Mouse (Mus musculus): ENCODE data around the gene Sppl2a. TPM values are rescaled to one million over a fixed set of nuclear protein-coding genes. Genes with fewer than 3 reads are reported as not detected.

Sppl2a gene
- total and polyA plus RNA-seq, 2 experiments = 37.6 to 158 TPM

DNA sequence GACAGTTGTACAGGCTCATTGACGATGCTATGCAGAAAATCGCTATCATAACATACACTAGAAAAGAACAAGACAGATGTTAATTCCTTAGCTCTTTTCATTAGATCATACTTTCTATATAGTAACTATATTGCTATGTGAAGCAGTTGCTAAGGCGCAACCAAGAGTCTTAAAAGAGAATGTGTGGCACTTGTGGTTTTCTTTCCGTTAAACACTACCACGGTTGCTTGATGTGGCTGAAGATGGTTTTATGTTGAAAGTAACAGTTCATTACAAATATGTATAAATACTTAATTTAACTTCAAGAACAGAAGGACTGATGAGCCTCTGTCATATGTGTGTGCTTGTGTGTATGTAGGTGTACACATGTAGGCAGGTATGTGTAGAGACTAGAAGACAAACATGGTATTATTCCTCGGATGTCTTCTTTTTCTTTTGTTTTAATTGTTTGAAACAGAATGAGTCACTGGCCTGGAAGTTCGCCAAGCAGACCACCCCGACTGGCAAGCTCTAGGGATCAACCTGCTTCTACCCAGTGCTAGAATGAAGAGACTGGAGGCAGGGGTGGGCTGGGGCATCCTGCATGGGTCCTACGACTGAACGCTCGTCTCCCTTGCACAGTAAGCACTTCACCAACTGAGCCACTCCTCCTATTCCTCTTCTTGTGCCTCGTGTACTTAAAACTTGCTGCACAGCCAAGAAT, 12.5 kb downstream of the Sppl2a start:
- no peak overlapping the region for H3K4me3 ChIP-seq (ENCODE audit: insufficient read depth, low read depth, low read length)
- H3K9ac ChIP-seq (ENCODE audit: low read depth, low read length) = no peak overlapping the region
- no peak overlapping the region for H3K27ac ChIP-seq (replicated peaks; ENCODE audit: insufficient read depth, low read depth, low read length)
- WGBS = 88% methylated on average over 12 of the region's 12 CpGs
- DNase-seq (ENCODE audit: extremely low read depth, low read depth, low spot score) = no peak
- no peak for TF ChIP-seq CTCF (IDR thresholded peaks at IDR 0.05; ENCODE audit: low read depth, low read length)
- no peak for TF ChIP-seq POLR2A (IDR thresholded peaks at IDR 0.05; ENCODE audit: extremely low read depth, insufficient read depth, low read length)
- no peaks in the 10 kb centered on the region for H3K79me2 ChIP-seq (ENCODE audit: control insufficient read depth, insufficient read depth, low read length)
- peaks cover 8% of the 10 kb centered on the region for H3K4me1 ChIP-seq (ENCODE audit: control insufficient read depth, insufficient read depth, low read length)
- H3K27me3 ChIP-seq (ENCODE audit: control insufficient read depth, insufficient read depth, low read length) = no peaks in the 10 kb centered on the region
- peaks cover 66% of the 10 kb centered on the region for H3K36me3 ChIP-seq (ENCODE audit: control insufficient read depth, insufficient read depth, low read length)

DNA sequence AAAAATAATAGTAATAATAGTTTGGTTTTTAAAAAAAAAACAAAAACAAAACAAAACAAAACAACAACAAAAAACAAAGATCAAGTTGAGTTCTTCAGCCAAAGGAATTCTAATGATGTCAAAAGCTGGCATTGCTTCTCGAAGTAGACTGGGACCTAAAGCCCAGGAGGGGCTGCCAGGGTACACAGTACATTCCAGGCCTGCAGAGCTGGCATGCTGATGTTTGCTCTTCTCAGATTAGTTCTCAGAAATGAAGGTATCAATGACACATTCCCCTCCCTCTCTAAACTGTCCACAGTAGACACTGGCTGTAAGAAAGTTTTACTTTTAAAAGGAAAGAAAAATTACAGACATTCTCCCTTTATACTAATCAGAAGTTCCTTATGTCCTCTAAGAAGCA, 16.8 kb downstream of the Sppl2a start:
- peaks cover 68% of the 10 kb centered on the region for H3K36me3 ChIP-seq (ENCODE audit: control insufficient read depth, insufficient read depth, low read length)
- WGBS = 26% methylated on average over 1 of the region's 1 CpGs
- no peak for TF ChIP-seq CTCF (IDR thresholded peaks at IDR 0.05; ENCODE audit: low read depth, low read length)
- TF ChIP-seq POLR2A (IDR thresholded peaks at IDR 0.05; ENCODE audit: extremely low read depth, insufficient read depth, low read length) = no peak

GRCm38 (mm10) chr2:126914096-126914495, 18.9 kb downstream of the Sppl2a start:
- WGBS = 91% methylated on average over 4 of the region's 4 CpGs
- no peak for DNase-seq (ENCODE audit: extremely low read depth, low read depth, low spot score)
- no peaks in the 10 kb centered on the region for H3K27me3 ChIP-seq (ENCODE audit: control insufficient read depth, insufficient read depth, low read length)
- no peak overlapping the region for H3K4me3 ChIP-seq (ENCODE audit: insufficient read depth, low read depth, low read length)
- peaks cover 62% of the 10 kb centered on the region for H3K36me3 ChIP-seq (ENCODE audit: control insufficient read depth, insufficient read depth, low read length)
- no peak for TF ChIP-seq CTCF (IDR thresholded peaks at IDR 0.05; ENCODE audit: low read depth, low read length)
- no peak for TF ChIP-seq POLR2A (IDR thresholded peaks at IDR 0.05; ENCODE audit: extremely low read depth, insufficient read depth, low read length)
- no peak overlapping the region for H3K27ac ChIP-seq (replicated peaks; ENCODE audit: insufficient read depth, low read depth, low read length)
- H3K9ac ChIP-seq (ENCODE audit: low read depth, low read length) = no peak overlapping the region
- H3K4me1 ChIP-seq (ENCODE audit: control insufficient read depth, insufficient read depth, low read length) = peaks cover 6% of the 10 kb centered on the region
- no peaks in the 10 kb centered on the region; the same call in 1 of the 2 replicates for H3K79me2 ChIP-seq (ENCODE audit: control insufficient read depth, insufficient read depth, low read length)

More for the DNA sequence above, 16.8 kb downstream of the Sppl2a start:
- DNase-seq (ENCODE audit: extremely low read depth, low read depth, low spot score) = peak; percentile 61
- no peak overlapping the region; the same call in 1 of the 2 replicates for H3K27ac ChIP-seq (replicated peaks; ENCODE audit: insufficient read depth, low read depth, low read length)
- H3K9ac ChIP-seq (ENCODE audit: low read depth, low read length) = no peak overlapping the region
- H3K4me3 ChIP-seq (ENCODE audit: insufficient read depth, low read depth, low read length) = no peak overlapping the region
- H3K79me2 ChIP-seq (ENCODE audit: control insufficient read depth, insufficient read depth, low read length) = no peaks in the 10 kb centered on the region; the same call in 1 of the 2 replicates
- peaks cover 6% of the 10 kb centered on the region for H3K4me1 ChIP-seq (ENCODE audit: control insufficient read depth, insufficient read depth, low read length)
- no peaks in the 10 kb centered on the region for H3K27me3 ChIP-seq (ENCODE audit: control insufficient read depth, insufficient read depth, low read length)

GRCm38 (mm10) chr2:126904162-126904561, 28.9 kb downstream of the Sppl2a start:
- Histone ChIP-seq H3K79me2 (ENCODE audit: control insufficient read depth, insufficient read depth, low read length) (no peaks in the 10 kb centered on the region; the same call in 1 of the 2 replicates), H3K9ac (ENCODE audit: low read depth, low read length) (no peak overlapping the region), H3K4me3 (ENCODE audit: insufficient read depth, low read depth, low read length) (no peak overlapping the region), H3K36me3 (ENCODE audit: control insufficient read depth, insufficient read depth, low read length) (peaks cover 59% of the 10 kb centered on the region), H3K27me3 (ENCODE audit: control insufficient read depth, insufficient read depth, low read length) (no peaks in the 10 kb centered on the region), H3K4me1 (ENCODE audit: control insufficient read depth, insufficient read depth, low read length) (no peaks in the 10 kb centered on the region), H3K27ac (replicated peaks; ENCODE audit: insufficient read depth, low read depth, low read length) (no peak overlapping the region)
- TF ChIP-seq CTCF (IDR thresholded peaks at IDR 0.05; ENCODE audit: low read depth, low read length) (no peak), POLR2A (IDR thresholded peaks at IDR 0.05; ENCODE audit: extremely low read depth, insufficient read depth, low read length) (no peak)
- DNase-seq (ENCODE audit: extremely low read depth, low read depth, low spot score) = no peak
- WGBS = 79% methylated on average over 3 of the region's 3 CpGs

GRCm38 (mm10) chr2:126897511-126897910, 35.5 kb downstream of the Sppl2a start:
- peaks cover 33% of the 10 kb centered on the region for H3K36me3 ChIP-seq (ENCODE audit: control insufficient read depth, insufficient read depth, low read length)
- no peak for TF ChIP-seq CTCF (IDR thresholded peaks at IDR 0.05; ENCODE audit: low read depth, low read length)
- TF ChIP-seq POLR2A (IDR thresholded peaks at IDR 0.05; ENCODE audit: extremely low read depth, insufficient read depth, low read length) = no peak
- H3K27ac ChIP-seq (replicated peaks; ENCODE audit: insufficient read depth, low read depth, low read length) = peak overlapping the region; percentile 85
- DNase-seq (ENCODE audit: extremely low read depth, low read depth, low spot score) = peak; percentile 87
- H3K79me2 ChIP-seq (ENCODE audit: control insufficient read depth, insufficient read depth, low read length) = no peaks in the 10 kb centered on the region
- H3K4me1 ChIP-seq (ENCODE audit: control insufficient read depth, insufficient read depth, low read length) = peaks cover 10% of the 10 kb centered on the region
- H3K4me3 ChIP-seq (ENCODE audit: insufficient read depth, low read depth, low read length) = no peak overlapping the region
- peak overlapping the region; percentile 27; the same call in 1 of the 2 replicates for H3K9ac ChIP-seq (ENCODE audit: low read depth, low read length)
- no peaks in the 10 kb centered on the region for H3K27me3 ChIP-seq (ENCODE audit: control insufficient read depth, insufficient read depth, low read length)
- 54% methylated on average over 9 of the region's 9 CpGs for WGBS

GRCm38 (mm10) chr2:126896941-126897340, 36.1 kb downstream of the Sppl2a start:
- Histone ChIP-seq H3K27ac (replicated peaks; ENCODE audit: insufficient read depth, low read depth, low read length) (peak overlapping the region; percentile 85), H3K36me3 (ENCODE audit: control insufficient read depth, insufficient read depth, low read length) (peaks cover 27% of the 10 kb centered on the region), H3K79me2 (ENCODE audit: control insufficient read depth, insufficient read depth, low read length) (no peaks in the 10 kb centered on the region), H3K9ac (ENCODE audit: low read depth, low read length) (peak overlapping the region; percentile 27; the same call in 1 of the 2 replicates), H3K4me3 (ENCODE audit: insufficient read depth, low read depth, low read length) (no peak overlapping the region), H3K27me3 (ENCODE audit: control insufficient read depth, insufficient read depth, low read length) (no peaks in the 10 kb centered on the region), H3K4me1 (ENCODE audit: control insufficient read depth, insufficient read depth, low read length) (peaks cover 10% of the 10 kb centered on the region)
- 37% methylated on average over 6 of the region's 6 CpGs for WGBS
- no peak for TF ChIP-seq POLR2A (IDR thresholded peaks at IDR 0.05; ENCODE audit: extremely low read depth, insufficient read depth, low read length)
- no peak for TF ChIP-seq CTCF (IDR thresholded peaks at IDR 0.05; ENCODE audit: low read depth, low read length)
- peak; percentile 61 for DNase-seq (ENCODE audit: extremely low read depth, low read depth, low spot score)
